Mouse (Mus musculus) olfactory bulb, adult 2 months (tissue): Measurements from ENCODE around the gene Irf6. TPM values are rescaled to one million over a fixed set of nuclear protein-coding genes. Genes with fewer than 3 reads are reported as not detected.

Experiments used
- H3K27ac ChIP-seq: fragments of 200-500 bp; 2 replicates; pipeline ENCODE4 v1.5.1; 2012; ENCODE audit warnings: low read depth, low read length; ENCODE audit not compliant: insufficient read depth
- H3K4me1 ChIP-seq: fragments of 200-500 bp; 2 replicates; pipeline ENCODE4 v1.6.1; 2012; ENCODE audit warnings: low read length; ENCODE audit not compliant: control insufficient read depth, insufficient read depth
- H3K4me3 ChIP-seq: fragments of 200-500 bp; 2 replicates; pipeline ENCODE4 v1.5.1; 2012; ENCODE audit warnings: mild to moderate bottlenecking, low read depth, low read length, moderate library complexity; ENCODE audit not compliant: insufficient read depth
- CTCF ChIP-seq: fragments of 200-500 bp; IDR thresholded peaks from 2 replicates; pipeline ENCODE4 v1.5.1; 2012; ENCODE audit warnings: low read depth, mild to moderate bottlenecking, low read length, moderate library complexity; ENCODE audit not compliant: insufficient read depth
- POLR2A ChIP-seq: fragments of 200-500 bp; IDR thresholded peaks from 2 replicates; pipeline ENCODE4 v1.6.1; 2012; ENCODE audit warnings: mild to moderate bottlenecking, low read depth, low read length, moderate library complexity; ENCODE audit not compliant: insufficient read depth
- WGBS: fragments of 180-500 bp; shearing (Covaris S2); methylation state at CpG from one replicate; pipeline ENCODE4 v1.1.7; 2018; 5-methylcytosine and 5-hydroxymethylcytosine counted together
- polyA plus RNA-seq: library from polyadenylated mRNA; stranded (reverse); fragments of >200 nt; gene quantifications from 2 replicates; pipeline ENCODE4 v1.2.4, GENCODE M21; 2012; ENCODE audit warnings: low replicate concordance; ENCODE audit not compliant: missing spikeins, insufficient read depth, insufficient read length

Irf6 gene
- polyA plus RNA-seq, 1 experiment: not detected

DNA sequence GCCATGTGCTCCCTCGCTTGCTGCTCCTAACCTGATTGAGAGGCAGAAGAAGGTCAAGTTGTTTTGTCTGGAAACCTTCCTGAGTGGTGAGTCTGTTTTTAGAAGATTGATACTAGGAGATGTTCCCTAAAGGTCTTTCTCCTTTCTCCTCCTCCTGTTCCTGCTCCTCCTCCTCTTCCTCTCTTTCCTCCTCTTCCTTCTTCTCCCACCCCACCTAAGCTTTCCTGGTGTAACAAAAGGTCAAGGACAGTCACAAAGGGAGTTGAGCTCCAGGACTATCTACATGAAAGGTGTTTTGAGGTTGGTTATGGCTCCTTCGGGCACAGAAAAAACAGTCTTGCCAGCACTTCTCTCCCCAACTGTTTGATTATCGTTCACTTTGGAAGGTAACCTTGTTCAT, 14.8 kb downstream of the Irf6 start, which contains the start of gene A130010J15Rik:
Gene A130010J15Rik, plus strand, starts transcription at position 301 of the 400 bp plus-strand sequence.
- H3K27ac ChIP-seq: no peak within 1 kb of the TSS
- TF ChIP-seq CTCF (no peak), POLR2A (no peak)
- WGBS: 93% methylated on average over 3 of the region's 3 CpGs
- H3K4me1 ChIP-seq: peaks cover 3% of the 10 kb centered on the region; the same call in 1 of the 2 replicates
- no peak within 1 kb of the TSS for H3K4me3 ChIP-seq

DNA sequence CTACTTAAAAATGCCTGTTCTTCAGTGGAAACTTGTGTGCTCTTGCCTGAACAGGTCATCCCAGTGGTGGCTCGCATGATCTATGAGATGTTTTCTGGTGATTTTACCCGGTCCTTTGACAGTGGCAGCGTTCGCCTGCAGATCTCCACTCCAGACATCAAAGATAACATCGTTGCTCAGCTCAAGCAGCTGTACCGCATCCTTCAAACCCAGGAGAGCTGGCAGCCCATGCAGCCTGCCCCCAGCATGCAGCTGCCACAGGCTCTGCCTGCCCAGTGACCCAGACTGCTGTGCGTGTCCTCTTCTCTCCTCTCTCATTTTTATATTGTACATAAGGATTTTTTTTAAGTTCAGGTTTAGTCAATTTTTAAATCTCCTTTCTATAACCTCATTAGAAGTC, 16.3 kb downstream of the Irf6 start:
- no peak overlapping the region for H3K4me3 ChIP-seq
- 80% methylated on average over 7 of the region's 7 CpGs for WGBS
- H3K4me1 ChIP-seq: peaks cover 8% of the 10 kb centered on the region
- TF ChIP-seq CTCF (no peak), POLR2A (no peak)
- H3K27ac ChIP-seq: no peak overlapping the region

DNA sequence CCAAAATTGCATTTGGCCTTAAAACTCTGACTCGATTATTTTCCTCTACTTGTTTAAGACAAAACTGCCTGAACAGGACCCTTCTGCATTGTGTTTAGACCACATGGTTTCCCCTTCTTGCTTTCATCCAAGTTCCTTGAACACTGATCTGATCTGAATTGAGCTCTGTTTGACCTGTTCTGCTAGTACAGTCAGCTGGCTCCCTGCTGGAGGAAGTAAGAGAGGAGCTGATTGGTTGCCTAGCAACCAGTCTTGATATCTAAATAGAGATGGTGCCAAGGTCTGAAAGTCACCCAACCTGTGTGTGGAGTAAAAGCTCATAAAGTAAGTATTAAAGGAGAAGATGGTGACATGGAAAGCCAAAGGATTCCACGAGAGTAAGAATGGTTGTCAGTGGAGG, 16.9 kb downstream of the Irf6 start:
- Histone ChIP-seq H3K4me1 (peaks cover 14% of the 10 kb centered on the region), H3K27ac (no peak overlapping the region), H3K4me3 (no peak overlapping the region)
- WGBS: 23% methylated on average over 2 of the region's 2 CpGs
- TF ChIP-seq POLR2A: no peak
- TF ChIP-seq CTCF: no peak

DNA sequence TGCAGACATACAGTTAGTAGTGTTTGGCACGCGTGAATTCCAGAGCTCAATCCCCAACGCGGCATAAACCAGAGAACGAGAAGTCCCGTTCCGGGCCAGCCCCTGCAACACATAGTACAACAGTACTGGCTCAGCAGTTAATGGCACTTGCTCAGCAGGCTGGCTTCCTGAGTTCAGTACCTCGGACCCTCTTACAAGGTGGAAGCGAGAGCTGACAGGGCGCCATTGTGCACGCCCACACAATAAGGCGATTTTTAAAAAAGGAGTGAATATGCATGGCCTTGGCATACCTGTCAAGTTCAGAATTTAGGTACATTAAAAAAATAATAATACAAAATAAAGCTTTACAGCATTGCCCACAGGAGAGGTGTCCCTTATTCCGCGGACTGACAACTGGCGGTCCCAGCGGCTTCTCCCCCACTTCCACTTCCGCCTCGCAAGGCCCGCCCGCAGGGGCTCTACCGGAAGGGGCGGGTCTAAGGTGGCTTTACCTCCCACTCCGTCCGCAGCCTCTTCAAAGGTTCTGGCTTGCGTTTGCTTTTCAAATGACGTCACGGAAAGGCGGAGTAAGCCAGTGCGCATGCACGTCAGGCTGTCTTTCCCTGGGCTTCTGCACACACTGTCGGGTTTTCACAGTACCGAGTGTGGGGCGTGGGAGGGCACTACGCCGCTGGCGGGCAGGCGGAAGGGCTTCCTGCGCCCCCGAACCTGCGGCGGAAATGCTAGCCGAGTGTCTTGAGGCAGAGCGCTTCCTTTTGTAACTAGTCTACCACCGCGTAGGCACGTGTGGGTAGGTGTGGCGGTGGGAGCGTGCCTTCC, 20.3 kb downstream of the Irf6 start:
- TF ChIP-seq CTCF (0 out of 2 replicates have a peak, but pooled peaks have one; percentile 8), POLR2A (peak; percentile 92)
- H3K4me3 ChIP-seq: peak overlapping the region; percentile 97
- peak overlapping the region; percentile 94 for H3K27ac ChIP-seq
- under 1% methylated on average over 48 of the region's 48 CpGs for WGBS
- peaks cover 15% of the 10 kb centered on the region for H3K4me1 ChIP-seq

DNA sequence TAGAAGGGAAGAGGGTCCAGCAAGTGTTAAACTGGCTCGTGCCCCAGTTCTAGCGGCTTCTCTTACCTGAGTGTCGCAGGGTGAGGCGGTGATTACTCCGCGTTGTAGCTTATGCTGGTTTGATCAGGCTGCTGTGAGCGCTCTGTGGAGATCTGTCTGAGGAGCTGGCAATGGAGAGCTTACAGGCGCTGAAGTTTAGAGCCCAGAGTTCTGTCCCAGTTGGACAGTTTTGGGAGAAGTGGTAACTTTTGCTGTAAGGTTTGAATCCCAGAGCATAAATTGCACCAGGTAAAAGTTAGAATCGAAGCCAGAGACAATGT, 20.9 kb downstream of the Irf6 start:
- H3K27ac ChIP-seq: peak overlapping the region; percentile 94
- H3K4me3 ChIP-seq: peak overlapping the region; percentile 97
- H3K4me1 ChIP-seq: peaks cover 15% of the 10 kb centered on the region
- 13% methylated on average over 9 of the region's 9 CpGs for WGBS
- TF ChIP-seq CTCF: no peak
- no peak for TF ChIP-seq POLR2A

DNA sequence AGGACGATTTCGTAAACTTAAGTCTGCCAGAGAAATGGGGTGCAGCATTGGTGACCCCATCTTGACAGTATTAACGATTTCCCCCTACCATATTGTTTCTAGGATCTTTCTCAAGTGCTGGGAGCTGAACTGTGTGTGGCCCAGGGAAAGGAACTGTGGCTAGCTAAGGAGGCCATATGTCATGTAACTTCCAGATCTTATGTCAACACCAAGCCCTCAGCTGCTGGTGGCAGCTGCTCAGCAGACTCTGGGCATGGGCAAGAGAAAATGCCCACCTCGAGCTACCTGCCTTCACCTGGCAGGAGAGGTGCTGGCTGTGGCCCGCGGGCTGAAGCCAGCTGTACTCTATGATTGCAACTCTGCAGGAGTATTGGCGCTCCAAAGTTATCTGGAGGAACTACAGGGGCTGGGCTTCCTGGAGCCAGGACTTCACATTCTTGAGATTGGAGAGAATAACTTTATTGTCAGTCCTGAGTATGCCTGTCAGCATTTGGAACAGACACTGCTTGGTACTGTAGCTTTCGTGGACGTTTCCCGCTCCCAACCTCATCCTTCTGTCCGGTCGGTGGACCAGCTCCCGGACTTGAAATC, 21.3 kb downstream of the Irf6 start:
- TF ChIP-seq CTCF (no peak), POLR2A (no peak)
- WGBS: 91% methylated on average over 13 of the region's 13 CpGs
- H3K27ac ChIP-seq: 0 out of 2 replicates have a peak overlapping the region, but pooled peaks have one; percentile 94
- peaks cover 13% of the 10 kb centered on the region for H3K4me1 ChIP-seq
- H3K4me3 ChIP-seq: no peak overlapping the region

DNA sequence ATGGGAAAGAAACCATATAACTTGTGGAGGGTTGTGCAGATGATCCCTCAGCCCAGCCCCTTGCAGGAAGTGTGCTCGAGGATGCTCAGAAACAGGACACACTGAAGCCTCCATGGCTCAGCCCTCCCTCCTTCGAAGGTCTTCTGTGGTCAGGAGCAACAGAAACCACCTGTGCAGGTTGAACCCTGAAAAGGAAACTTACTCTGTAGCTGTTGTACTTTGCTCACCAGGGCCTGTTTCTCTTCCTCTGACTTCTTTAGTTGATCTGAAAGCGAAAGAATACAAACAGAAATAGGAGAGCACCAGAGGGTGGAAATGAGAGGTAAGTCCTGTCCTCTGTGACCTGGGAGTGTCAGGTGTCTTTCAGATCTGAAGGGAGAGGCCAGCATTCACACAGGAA, 28.2 kb downstream of the Irf6 start:
- Histone ChIP-seq H3K4me3 (no peak overlapping the region), H3K27ac (no peak overlapping the region), H3K4me1 (no peaks in the 10 kb centered on the region)
- TF ChIP-seq POLR2A (no peak), CTCF (no peak)
- 85% methylated on average over 3 of the region's 3 CpGs for WGBS

DNA sequence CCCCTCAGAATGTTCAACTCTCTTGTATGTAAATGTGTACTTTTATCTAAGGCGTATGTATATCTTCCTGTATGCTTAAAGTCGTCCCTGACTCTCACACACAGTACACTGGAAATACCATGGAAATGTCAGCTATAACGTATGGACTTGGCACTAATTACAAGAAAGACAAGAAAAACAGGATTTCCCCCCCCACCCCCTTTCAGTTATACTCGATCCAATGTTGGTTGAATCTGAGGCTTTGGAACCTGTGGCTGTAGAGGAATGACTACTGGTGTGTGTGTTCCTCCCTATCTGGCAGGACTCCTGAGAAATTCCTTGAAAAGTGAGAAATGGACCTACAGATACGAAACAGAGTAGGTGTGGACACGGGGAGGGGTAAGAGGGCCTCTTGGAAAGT, 35.3 kb downstream of the Irf6 start:
- TF ChIP-seq CTCF: no peak
- no peak for TF ChIP-seq POLR2A
- Histone ChIP-seq H3K4me3 (no peak overlapping the region), H3K27ac (no peak overlapping the region), H3K4me1 (peaks cover 15% of the 10 kb centered on the region)
- 87% methylated on average over 6 of the region's 6 CpGs for whole genome bisulfite sequencing

DNA sequence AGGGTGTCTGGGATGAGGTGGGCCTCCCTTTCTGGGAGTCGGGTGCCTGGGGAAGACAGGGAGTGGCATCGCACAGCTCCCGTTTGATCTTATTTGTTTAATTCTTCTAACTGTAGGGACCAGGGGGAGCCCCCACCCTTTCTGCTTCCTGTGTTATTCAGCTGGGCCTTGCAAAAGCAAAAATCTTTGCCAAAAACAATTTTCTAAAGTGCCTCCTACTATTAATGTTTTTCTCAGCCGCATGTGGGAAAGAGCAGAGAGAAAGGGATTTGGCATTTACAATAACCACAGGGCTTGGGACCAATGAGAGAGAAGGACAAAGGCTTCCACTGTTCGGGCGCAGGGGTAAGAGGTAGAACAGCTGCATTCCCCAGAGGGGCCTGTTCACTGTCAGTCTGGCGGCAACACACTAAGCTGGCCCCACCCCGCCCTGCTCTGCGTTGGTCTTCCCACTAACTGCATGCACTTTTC, 36.3 kb downstream of the Irf6 start:
- H3K4me1 ChIP-seq: peaks cover 15% of the 10 kb centered on the region
- H3K4me3 ChIP-seq: no peak overlapping the region
- peak overlapping the region; percentile 91 for H3K27ac ChIP-seq
- TF ChIP-seq POLR2A (no peak), CTCF (no peak)
- 12% methylated on average over 9 of the region's 9 CpGs for WGBS
